Mouse (Mus musculus) heart, postnatal 36 days (tissue): Measurements from ENCODE around the gene Hnrnpab. TPM values are rescaled to one million over a fixed set of nuclear protein-coding genes. Genes with fewer than 3 reads are reported as not detected.

ENCODE experiments used
- DNase-seq, 2 experiments: peaks; one replicate each; pipeline ENCODE4 v3.0.0; 2021 to 2022
- intact Hi-C: fragments of 180-260 bp; cut with DNase I; formaldehyde crosslinking; loops from one replicate; pipeline ENCODE4 v1.15.1; 2025
- total RNA-seq, 2 experiments: library from RNA; stranded (reverse); gene quantifications; 2 replicates each; pipeline ENCODE4 v1.2.3; 2021

The Hnrnpab gene
- total RNA-seq, 2 experiments from 2014 or later, result 135 to 143 TPM

- peak; percentile 64 to 72 for DNase-seq
- intact Hi-C loops, result loop anchor here (1.0 to 10.0 kb wide), 2 partner anchors 43 to 652 kb away; partner anchors contain the start of gene Skp1a
These were observed 23.9 kb downstream of the Hnrnpab start for GRCm38 (mm10) chr11:51582713-51583112.

- intact Hi-C loops, result no loop called here
- no peak for DNase-seq
These were observed 27.6 kb downstream of the Hnrnpab start for GRCm38 (mm10) chr11:51579024-51579423.

- intact Hi-C loops, result no loop called here
- DNase-seq, result no peak
These were observed 29.1 kb downstream of the Hnrnpab start for GRCm38 (mm10) chr11:51577587-51577986.

- intact Hi-C loops, result no loop called here
- no peak for DNase-seq
These were observed 30.2 kb downstream of the Hnrnpab start for GRCm38 (mm10) chr11:51576454-51576853.

GRCm38 (mm10) chr11:51568801-51569200 is 37.8 kb downstream of the Hnrnpab start:
- intact Hi-C loops, result no loop called here
- DNase-seq, result no peak

GRCm38 (mm10) chr11:51565951-51566350 is 40.7 kb downstream of the Hnrnpab start:
- intact Hi-C loops, result no loop called here
- DNase-seq, result no peak

- DNase-seq, result no peak
- intact Hi-C loops, result no loop called here
These were observed 41.6 kb downstream of the Hnrnpab start for GRCm38 (mm10) chr11:51565062-51565461.

- intact Hi-C loops, result no loop called here
- no peak for DNase-seq
These were observed 43.4 kb downstream of the Hnrnpab start for GRCm38 (mm10) chr11:51563276-51563675.

GRCm38 (mm10) chr11:51555066-51555465 is 51.6 kb downstream of the Hnrnpab start:
- no peak for DNase-seq
- intact Hi-C loops, result no loop called here

GRCm38 (mm10) chr11:51554590-51554989 is 52.1 kb downstream of the Hnrnpab start:
- DNase-seq, result no peak
- intact Hi-C loops, result no loop called here

- intact Hi-C loops, result no loop called here
- no peak for DNase-seq
These were observed 54.6 kb downstream of the Hnrnpab start for GRCm38 (mm10) chr11:51552091-51552490.

GRCm38 (mm10) chr11:51551253-51551652 is 55.4 kb downstream of the Hnrnpab start:
- intact Hi-C loops, result no loop called here
- DNase-seq, result no peak

Other genes with a start within 250 kb of the Hnrnpab start
- 10 to 100 TPM in 1 of 2 experiments, 1 to 10 TPM in 1; 9.8 to 10.2 TPM for gene Phykpl, start 22.1 kb downstream of the Hnrnpab start, total RNA-seq
- gene Nhp2, start 12.9 kb upstream of the Hnrnpab start, total RNA-seq, result 10 to 100 TPM; 20.2 to 25.2 TPM
- gene Rmnd5b, start 29.0 kb upstream of the Hnrnpab start, total RNA-seq, result 10 to 100 TPM; 14.5 to 16.0 TPM
- gene N4bp3, start 44.0 kb upstream of the Hnrnpab start, total RNA-seq, result 10 to 100 TPM; 13.4 to 16.3 TPM
- gene D930048N14Rik, start 44.1 kb upstream of the Hnrnpab start, total RNA-seq, result under 1 TPM; 0.33 to 0.62 TPM
- gene 0610009B22Rik, start 82.0 kb upstream of the Hnrnpab start, total RNA-seq, result 10 to 100 TPM; 33.8 to 36.5 TPM
- 10 to 100 TPM; 16.4 to 16.7 TPM for gene Sec24a, start 156.8 kb upstream of the Hnrnpab start, total RNA-seq
- 100 to 1,000 TPM; 127 to 135 TPM for gene Sar1b, start 156.8 kb upstream of the Hnrnpab start, total RNA-seq